Mouse (Mus musculus): ENCODE measurements around the gene Gng12. TPM values are rescaled to one million over a fixed set of nuclear protein-coding genes. Genes with fewer than 3 reads are reported as not detected.

The Gng12 gene
- polyA plus RNA-seq, 1 experiment = 54.0 TPM

GRCm38 (mm10) chr6:66999800-67000199, 103.6 kb downstream of the Gng12 start:
- Histone ChIP-seq H3K4me1 (ENCODE audit: control insufficient read depth, insufficient read depth, low read length) (no peaks in the 10 kb centered on the region), H3K27me3 (ENCODE audit: control insufficient read depth, insufficient read depth, low read length, poor library complexity, severe bottlenecking) (no peaks in the 10 kb centered on the region), H3K27ac (ENCODE audit: insufficient read depth, low read length) (no peak overlapping the region), H3K9ac (ENCODE audit: low read depth, poor library complexity, severe bottlenecking) (no peak overlapping the region), H3K36me3 (ENCODE audit: control insufficient read depth, insufficient read depth, low read length, poor library complexity, severe bottlenecking) (no peaks in the 10 kb centered on the region), H3K4me3 (ENCODE audit: low read depth, low read length) (no peak overlapping the region), H3K9me3 (replicated peaks; ENCODE audit: control insufficient read depth, insufficient read depth, low read length, poor library complexity, severe bottlenecking) (no peaks in the 10 kb centered on the region)
- no peak for TF ChIP-seq CTCF (IDR thresholded peaks at IDR 0.05; ENCODE audit: low read depth, low read length)
- no peak for TF ChIP-seq EP300 (IDR thresholded peaks at IDR 0.05; ENCODE audit: insufficient read depth, low read depth, low read length)
- no peak for TF ChIP-seq POLR2A (IDR thresholded peaks at IDR 0.05; ENCODE audit: insufficient read depth, low read length)

- Histone ChIP-seq H3K36me3 (ENCODE audit: control insufficient read depth, insufficient read depth, low read length, poor library complexity, severe bottlenecking) (no peaks in the 10 kb centered on the region), H3K4me1 (ENCODE audit: control insufficient read depth, insufficient read depth, low read length) (no peaks in the 10 kb centered on the region), H3K27ac (ENCODE audit: insufficient read depth, low read length) (no peak overlapping the region), H3K4me3 (ENCODE audit: low read depth, low read length) (no peak overlapping the region), H3K9me3 (replicated peaks; ENCODE audit: control insufficient read depth, insufficient read depth, low read length, poor library complexity, severe bottlenecking) (peaks cover 3% of the 10 kb centered on the region), H3K27me3 (ENCODE audit: control insufficient read depth, insufficient read depth, low read length, poor library complexity, severe bottlenecking) (no peaks in the 10 kb centered on the region), H3K9ac (ENCODE audit: low read depth, poor library complexity, severe bottlenecking) (no peak overlapping the region)
- TF ChIP-seq POLR2A (IDR thresholded peaks at IDR 0.05; ENCODE audit: insufficient read depth, low read length) (no peak), EP300 (IDR thresholded peaks at IDR 0.05; ENCODE audit: insufficient read depth, low read depth, low read length) (no peak), CTCF (IDR thresholded peaks at IDR 0.05; ENCODE audit: low read depth, low read length) (no peak)
These were observed 113.7 kb downstream of the Gng12 start for GRCm38 (mm10) chr6:67009888-67010287.

- H3K36me3 ChIP-seq (ENCODE audit: control insufficient read depth, insufficient read depth, low read length, poor library complexity, severe bottlenecking) = no peaks in the 10 kb centered on the region
- no peak for TF ChIP-seq CTCF (IDR thresholded peaks at IDR 0.05; ENCODE audit: low read depth, low read length)
- no peak for TF ChIP-seq POLR2A (IDR thresholded peaks at IDR 0.05; ENCODE audit: insufficient read depth, low read length)
- TF ChIP-seq EP300 (IDR thresholded peaks at IDR 0.05; ENCODE audit: insufficient read depth, low read depth, low read length) = no peak
- H3K27me3 ChIP-seq (ENCODE audit: control insufficient read depth, insufficient read depth, low read length, poor library complexity, severe bottlenecking) = no peaks in the 10 kb centered on the region
- no peak overlapping the region for H3K27ac ChIP-seq (ENCODE audit: insufficient read depth, low read length)
- H3K9ac ChIP-seq (ENCODE audit: low read depth, poor library complexity, severe bottlenecking) = no peak overlapping the region
- H3K4me3 ChIP-seq (ENCODE audit: low read depth, low read length) = no peak overlapping the region
- H3K9me3 ChIP-seq (replicated peaks; ENCODE audit: control insufficient read depth, insufficient read depth, low read length, poor library complexity, severe bottlenecking) = peaks cover 3% of the 10 kb centered on the region
- H3K4me1 ChIP-seq (ENCODE audit: control insufficient read depth, insufficient read depth, low read length) = no peaks in the 10 kb centered on the region
These were observed 114.4 kb downstream of the Gng12 start for GRCm38 (mm10) chr6:67010370-67011216.

DNA sequence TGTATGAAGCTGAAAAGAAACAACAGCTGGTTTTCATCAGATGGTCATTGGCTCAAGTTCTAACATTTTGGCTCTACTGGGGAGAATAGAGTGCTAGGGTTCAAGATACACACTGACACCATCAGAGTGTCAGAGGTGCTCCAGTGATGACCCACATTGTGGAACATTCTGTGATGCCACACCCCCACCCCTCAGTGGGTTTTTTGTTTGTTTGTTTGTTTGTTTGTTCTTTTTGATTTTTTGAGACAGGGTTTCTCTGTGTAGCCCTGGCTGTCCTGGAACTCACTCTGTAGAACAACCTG, 115.0 kb downstream of the Gng12 start:
- Histone ChIP-seq H3K9me3 (replicated peaks; ENCODE audit: control insufficient read depth, insufficient read depth, low read length, poor library complexity, severe bottlenecking) (peaks cover 3% of the 10 kb centered on the region), H3K9ac (ENCODE audit: low read depth, poor library complexity, severe bottlenecking) (no peak overlapping the region), H3K36me3 (ENCODE audit: control insufficient read depth, insufficient read depth, low read length, poor library complexity, severe bottlenecking) (no peaks in the 10 kb centered on the region), H3K4me1 (ENCODE audit: control insufficient read depth, insufficient read depth, low read length) (peaks cover 1% of the 10 kb centered on the region), H3K4me3 (ENCODE audit: low read depth, low read length) (no peak overlapping the region), H3K27me3 (ENCODE audit: control insufficient read depth, insufficient read depth, low read length, poor library complexity, severe bottlenecking) (no peaks in the 10 kb centered on the region), H3K27ac (ENCODE audit: insufficient read depth, low read length) (no peak overlapping the region)
- no peak for TF ChIP-seq POLR2A (IDR thresholded peaks at IDR 0.05; ENCODE audit: insufficient read depth, low read length)
- no peak for TF ChIP-seq EP300 (IDR thresholded peaks at IDR 0.05; ENCODE audit: insufficient read depth, low read depth, low read length)
- TF ChIP-seq CTCF (IDR thresholded peaks at IDR 0.05; ENCODE audit: low read depth, low read length) = no peak

DNA sequence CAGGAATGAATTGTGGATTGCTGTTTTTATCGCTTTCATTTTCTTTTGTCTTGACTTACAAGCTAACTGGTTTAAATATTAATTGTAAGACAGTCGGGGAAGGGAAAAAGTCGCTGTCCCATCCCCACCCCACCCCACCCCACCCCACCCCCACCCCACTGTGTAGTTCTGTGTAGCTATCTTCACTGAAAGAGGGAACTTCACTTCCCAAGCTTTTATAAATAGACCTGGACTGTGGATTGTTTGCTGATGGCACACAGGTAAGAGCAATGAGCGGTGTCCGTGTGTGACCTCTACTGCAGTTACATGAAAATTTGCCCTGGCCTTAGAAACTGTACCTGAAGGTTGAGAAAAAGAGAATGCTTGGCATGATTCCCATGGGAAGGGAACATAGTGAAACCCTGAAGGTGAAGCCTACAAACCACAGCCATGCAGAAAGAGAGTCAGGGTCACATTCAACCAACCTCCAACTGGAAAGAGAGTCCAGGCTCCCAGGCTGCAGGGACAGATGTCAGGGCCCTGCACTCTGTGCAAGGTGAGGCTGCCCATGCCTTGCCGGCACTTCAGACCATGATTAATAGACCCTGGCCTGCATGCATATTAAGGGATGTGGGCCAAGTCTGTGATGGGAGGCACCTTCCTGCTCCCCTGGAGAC, 117.2 kb downstream of the Gng12 start:
- Histone ChIP-seq H3K36me3 (ENCODE audit: control insufficient read depth, insufficient read depth, low read length, poor library complexity, severe bottlenecking) (no peaks in the 10 kb centered on the region), H3K27me3 (ENCODE audit: control insufficient read depth, insufficient read depth, low read length, poor library complexity, severe bottlenecking) (no peaks in the 10 kb centered on the region), H3K4me1 (ENCODE audit: control insufficient read depth, insufficient read depth, low read length) (peaks cover 1% of the 10 kb centered on the region), H3K4me3 (ENCODE audit: low read depth, low read length) (no peak overlapping the region), H3K27ac (ENCODE audit: insufficient read depth, low read length) (no peak overlapping the region), H3K9ac (ENCODE audit: low read depth, poor library complexity, severe bottlenecking) (no peak overlapping the region), H3K9me3 (replicated peaks; ENCODE audit: control insufficient read depth, insufficient read depth, low read length, poor library complexity, severe bottlenecking) (peaks cover 3% of the 10 kb centered on the region)
- TF ChIP-seq EP300 (IDR thresholded peaks at IDR 0.05; ENCODE audit: insufficient read depth, low read depth, low read length) (no peak), POLR2A (IDR thresholded peaks at IDR 0.05; ENCODE audit: insufficient read depth, low read length) (no peak), CTCF (IDR thresholded peaks at IDR 0.05; ENCODE audit: low read depth, low read length) (no peak)
